Mouse (Mus musculus): ENCODE results near the gene Fam129b.

- TF ChIP-seq CTCF (IDR thresholded peaks at IDR 0.05; ENCODE audit: low read depth, low read length) (no peak), POLR2A (IDR thresholded peaks at IDR 0.05; ENCODE audit: borderline replicate concordance, low read depth, low read length) (no peak)
These were observed 29.7 kb upstream of the Fam129b start for GRCm38 (mm10) chr2:32846101-32846804.

Measured in bone marrow macrophage, adult 2 months (primary cell).